Mouse (Mus musculus) MEL (cell line): ENCODE measurements around the gene Apbb1. TPM values are rescaled to one million over a fixed set of nuclear protein-coding genes. Genes with fewer than 3 reads are reported as not detected.

Experiments used
- DNase-seq: peaks from one replicate; pipeline ENCODE4 v3.0.0; 2011; ENCODE audit warnings: low read depth, low spot score
- H3K27ac ChIP-seq: 2 replicates; pipeline ENCODE4 v1.5.1; 2012; ENCODE audit warnings: low read depth, mild to moderate bottlenecking, control low read depth, low read length, moderate library complexity; ENCODE audit not compliant: control insufficient read depth
- H3K27me3 ChIP-seq, 2 experiments: fragments of 150-350 bp in 1 of 2; sonication (generic) in 1 of 2; 2 replicates each; pipeline ENCODE4 v1.6.1; 2012; ENCODE audit warnings: low read length in 2 of 2, mild to moderate bottlenecking in 2 of 2, improper control_type of control experiment in 1 of 2, moderate library complexity in 1 of 2; ENCODE audit not compliant: insufficient read depth in 2 of 2, control insufficient read depth in 1 of 2
- H3K36me3 ChIP-seq, 2 experiments: 2 replicates each; pipeline ENCODE4 v1.6.1; 2012 to 2014; ENCODE audit warnings: low read length in 2 of 2, improper control_type of control experiment in 1 of 2, inconsistent platforms in 1 of 2, mild to moderate bottlenecking in 1 of 2; ENCODE audit not compliant: insufficient read depth in 2 of 2, control insufficient read depth in 1 of 2
- H3K4me1 ChIP-seq, 2 experiments: fragments of 150-350 bp in 1 of 2; sonication (generic) in 1 of 2; 2 replicates each; pipeline ENCODE4 v1.6.1; 2012; ENCODE audit warnings: low read length in 2 of 2, improper control_type of control experiment in 1 of 2, mild to moderate bottlenecking in 1 of 2; ENCODE audit not compliant: insufficient read depth in 2 of 2, control insufficient read depth in 1 of 2
- H3K4me3 ChIP-seq, 2 experiments: fragments of 150-350 bp in 1 of 2; sonication (generic) in 1 of 2; 2 replicates each; pipeline ENCODE4 v1.5.1; 2012; ENCODE audit warnings: low read depth in 2 of 2, low read length in 2 of 2, mild to moderate bottlenecking in 2 of 2, moderate library complexity in 2 of 2, control low read depth in 1 of 2, improper control_type of control experiment in 1 of 2; ENCODE audit not compliant: control insufficient read depth in 1 of 2, insufficient read depth in 1 of 2
- H3K79me2 ChIP-seq: 2 replicates; pipeline ENCODE4 v1.6.1; 2012; ENCODE audit warnings: mild to moderate bottlenecking, low read length, moderate library complexity; ENCODE audit not compliant: control insufficient read depth, poor library complexity, insufficient read depth
- H3K9ac ChIP-seq: 2 replicates; pipeline ENCODE4 v1.6.1; 2012; ENCODE audit warnings: low read depth, mild to moderate bottlenecking, control low read depth, low read length, moderate library complexity; ENCODE audit not compliant: control insufficient read depth, poor library complexity, severe bottlenecking
- H3K9me3 ChIP-seq: fragments of 150-350 bp; sonication (generic); replicated peaks from 2 replicates; pipeline ENCODE4 v1.6.1; 2012; ENCODE audit warnings: mild to moderate bottlenecking, low read length, improper control_type of control experiment, moderate library complexity; ENCODE audit not compliant: insufficient read depth
- BHLHE40 ChIP-seq: IDR thresholded peaks from 2 replicates; pipeline ENCODE4 v1.6.1; 2012; ENCODE audit warnings: low read depth, mild to moderate bottlenecking, inconsistent platforms, low read length, improper control_type of control experiment, borderline replicate concordance
- CHD1 ChIP-seq: IDR thresholded peaks from 2 replicates; pipeline ENCODE4 v1.6.1; 2012; ENCODE audit warnings: low read depth, mild to moderate bottlenecking, inconsistent platforms, low read length, improper control_type of control experiment
- CHD2 ChIP-seq: IDR thresholded peaks from 2 replicates; pipeline ENCODE4 v1.6.1; 2011; ENCODE audit warnings: low read length, improper control_type of control experiment
- ELF1 ChIP-seq: IDR thresholded peaks from 2 replicates; pipeline ENCODE4 v1.6.1; 2014; ENCODE audit warnings: low read depth, mild to moderate bottlenecking, inconsistent platforms, low read length, improper control_type of control experiment, moderate library complexity
- EP300 ChIP-seq, 2 experiments: IDR thresholded peaks; 2 replicates each; pipeline ENCODE4 v1.6.1; 2011; ENCODE audit warnings: improper control_type of control experiment in 2 of 2, low read length in 2 of 2, low read depth in 1 of 2, mild to moderate bottlenecking in 1 of 2
- ETS1 ChIP-seq: IDR thresholded peaks from 2 replicates; pipeline ENCODE4 v1.6.1; 2012; ENCODE audit warnings: low read depth, mild to moderate bottlenecking, inconsistent platforms, low read length, improper control_type of control experiment, moderate library complexity
- MAFK ChIP-seq: IDR thresholded peaks from 2 replicates; pipeline ENCODE4 v1.6.1; 2011; ENCODE audit warnings: low read depth, mild to moderate bottlenecking, low read length, improper control_type of control experiment, borderline replicate concordance
- MAX ChIP-seq: IDR thresholded peaks from 2 replicates; pipeline ENCODE4 v1.6.1; 2011; ENCODE audit warnings: low read length, improper control_type of control experiment
- MEF2A ChIP-seq: IDR thresholded peaks from 2 replicates; pipeline ENCODE4 v1.6.1; 2014; ENCODE audit warnings: low read depth, mild to moderate bottlenecking, inconsistent platforms, low read length, improper control_type of control experiment; ENCODE audit not compliant: poor library complexity, insufficient replicate concordance, severe bottlenecking; ENCODE audit errors: extremely low read depth
- MYC ChIP-seq: IDR thresholded peaks from 2 replicates; pipeline ENCODE4 v1.6.1; 2011; ENCODE audit warnings: low read depth, mild to moderate bottlenecking, low read length, improper control_type of control experiment, moderate library complexity
- NELFE ChIP-seq: IDR thresholded peaks from 2 replicates; pipeline ENCODE4 v1.6.1; 2011; ENCODE audit warnings: low read depth, low read length, improper control_type of control experiment
- NRF1 ChIP-seq: IDR thresholded peaks from 2 replicates; pipeline ENCODE4 v1.6.1; 2014; ENCODE audit warnings: low read depth, mild to moderate bottlenecking, inconsistent platforms, low read length, improper control_type of control experiment, moderate library complexity; ENCODE audit not compliant: poor library complexity, insufficient read depth, severe bottlenecking
- POLR2A ChIP-seq, 2 experiments: IDR thresholded peaks; 2 replicates each; pipeline ENCODE4 v1.6.1; 2011 to 2012; ENCODE audit warnings: low read length in 2 of 2, mild to moderate bottlenecking in 2 of 2, control low read depth in 1 of 2, improper control_type of control experiment in 1 of 2, low read depth in 1 of 2, moderate library complexity in 1 of 2; ENCODE audit not compliant: control insufficient read depth in 1 of 2, insufficient read depth in 1 of 2, poor library complexity in 1 of 2
- POLR2AphosphoS2 ChIP-seq: IDR thresholded peaks from 2 replicates; pipeline ENCODE4 v1.6.1; 2011; ENCODE audit warnings: low read length, improper control_type of control experiment
- RAD21 ChIP-seq: IDR thresholded peaks from 2 replicates; pipeline ENCODE4 v1.6.1; 2011; ENCODE audit warnings: mild to moderate bottlenecking, low read depth, low read length, improper control_type of control experiment
- SMC3 ChIP-seq: IDR thresholded peaks from 2 replicates; pipeline ENCODE4 v1.6.1; 2011; ENCODE audit warnings: low read depth, low read length, improper control_type of control experiment
- TAL1 ChIP-seq: IDR thresholded peaks from 2 replicates; pipeline ENCODE4 v1.6.1; 2012; ENCODE audit warnings: mild to moderate bottlenecking, inconsistent platforms, low read length, moderate library complexity, mixed read lengths
- TBP ChIP-seq: IDR thresholded peaks from 2 replicates; pipeline ENCODE4 v1.8.0; 2011; ENCODE audit warnings: low read depth, low read length, improper control_type of control experiment
- TCF12 ChIP-seq: IDR thresholded peaks from 2 replicates; pipeline ENCODE4 v1.6.1; 2014; ENCODE audit warnings: low read depth, mild to moderate bottlenecking, inconsistent platforms, low read length, improper control_type of control experiment, moderate library complexity
- UBTF ChIP-seq: IDR thresholded peaks from 2 replicates; pipeline ENCODE4 v1.6.1; 2012; ENCODE audit warnings: low read depth, mild to moderate bottlenecking, inconsistent platforms, low read length, improper control_type of control experiment, moderate library complexity, borderline replicate concordance; ENCODE audit not compliant: insufficient read depth
- ZC3H11A ChIP-seq: IDR thresholded peaks from 2 replicates; pipeline ENCODE4 v1.6.1; 2012; ENCODE audit warnings: low read depth, mild to moderate bottlenecking, inconsistent platforms, low read length, improper control_type of control experiment
- ZKSCAN1 ChIP-seq: IDR thresholded peaks from 2 replicates; pipeline ENCODE4 v1.6.1; 2012; ENCODE audit warnings: low read depth, mild to moderate bottlenecking, inconsistent platforms, low read length, improper control_type of control experiment, moderate library complexity
- ZNF384 ChIP-seq: IDR thresholded peaks from 2 replicates; pipeline ENCODE4 v1.6.1; 2012; ENCODE audit warnings: low read depth, mild to moderate bottlenecking, inconsistent platforms, low read length, improper control_type of control experiment
- polyA plus RNA-seq, 2 experiments: library from polyadenylated mRNA; stranded (reverse) in 1 of 2; unstranded in 1 of 2; fragments of >175 nt in 1 of 2; fragments of >200 nt in 1 of 2; gene quantifications; 2 replicates each; pipeline versions ENCODE4 v1.2.1 to v1.2.4; 2012; ENCODE audit warnings: low replicate concordance in 2 of 2, low read depth in 1 of 2; ENCODE audit not compliant: insufficient read length in 2 of 2, insufficient read depth in 1 of 2, missing spikeins in 1 of 2
- total RNA-seq: library from RNA; depleted of rRNA; stranded (reverse); fragments of 300-350 nt; gene quantifications from 2 replicates; pipeline ENCODE4 v1.2.3, GENCODE M21; 2012

Apbb1 gene
- total and polyA plus RNA-seq, 3 experiments: 0.13 TPM; not detected in 2

- TF ChIP-seq ETS1 (peak; percentile 70), NELFE (peak; percentile 64), TBP (peak; percentile 53), SMC3 (no peak), ZKSCAN1 (no peak), CHD1 (no peak), MYC (no peak), ZC3H11A (no peak), MAX (0 out of 2 replicates have a peak, but pooled peaks have one; percentile 40), UBTF (no peak), BHLHE40 (no peak), ELF1 (peak; percentile 52), MAFK (no peak), POLR2AphosphoS2 (no peak), TCF12 (peak; percentile 74), POLR2A (IDR thresholded peaks at IDR 0.05; ENCODE audit: control insufficient read depth in 1 of 2, insufficient read depth in 1 of 2, low read depth in 1 of 2, low read length in 2 of 2, poor library complexity in 1 of 2) (peak; percentile 72 to 75), TAL1 (peak; percentile 66), EP300 (IDR thresholded peaks at IDR 0.05; ENCODE audit: low read depth in 1 of 2, low read length in 2 of 2) (peak; percentile 49 to 76; a peak in 3 of 4 replicates), RAD21 (no peak), MEF2A (no peak), CHD2 (peak; percentile 23; the same call in 1 of the 2 replicates), NRF1 (0 out of 2 replicates have a peak, but pooled peaks have one; percentile 11)
These were observed 27.1 kb downstream of the Apbb1 start, which contains the start of gene Smpd1 (continued) for GRCm38 (mm10) chr7:105554212-105554942.

- TF ChIP-seq ZNF384 (peak; percentile 93), NRF1 (no peak)
- peaks cover 0 to 3% of the 10 kb centered on the region in 2 experiments; a peak in 2 of 4 replicates for H3K4me1 ChIP-seq
- H3K9me3 ChIP-seq: no peaks in the 10 kb centered on the region
- no peak for DNase-seq
- no peak overlapping the region for H3K27ac ChIP-seq
- H3K36me3 ChIP-seq: no peaks in the 10 kb centered on the region
- H3K27me3 ChIP-seq: no peaks in the 10 kb centered on the region; a peak in 1 of 4 replicates
- H3K79me2 ChIP-seq: no peaks in the 10 kb centered on the region; the same call in 1 of the 2 replicates
- H3K9ac ChIP-seq: peak overlapping the region; percentile 15; the same call in 1 of the 2 replicates
- H3K4me3 ChIP-seq: peak overlapping the region; percentile 74 to 95
These were observed 27.8 kb downstream of the Apbb1 start for GRCm38 (mm10) chr7:105553456-105554211.
